Mouse (Mus musculus) cerebellum, postnatal 14 days (tissue): ENCODE measurements at regions not wholly inside any gene's neighbourhood (a gene's known extent, or its start where the extent isn't known, plus 50 kb on each side); places are given as distances from the start of the nearest gene placed in this dataset.
A peak's percentile ranks its signal among the peaks of the same experiment; 100 is the strongest.

Source experiments
- DNase-seq, 2 experiments: peaks; one replicate each; pipeline ENCODE4 v3.0.0; 2021; ENCODE audit warnings: mixed read lengths in 2 of 2

GRCm38 (mm10) chr1:152165490-152165905 lies 75.6 kb upstream of the 1700025G04Rik start:
- peak; percentile 87 for DNase-seq

- DNase-seq, result peak; percentile 71 to 86
Observed at GRCm38 (mm10) chr1:152164843-152165489, 75.0 kb upstream of the 1700025G04Rik start.

GRCm38 (mm10) chr1:152164212-152164611 lies 74.3 kb upstream of the 1700025G04Rik start:
- DNase-seq, result peak in 1 of 2 experiments; percentile 14

GRCm38 (mm10) chr1:152152474-152152873 lies 62.5 kb upstream of the 1700025G04Rik start:
- no peak for DNase-seq

GRCm38 (mm10) chr1:152148731-152149130 lies 58.8 kb upstream of the 1700025G04Rik start:
- DNase-seq, result no peak

- DNase-seq, result no peak
Observed at GRCm38 (mm10) chr1:152140175-152140574, 50.2 kb upstream of the 1700025G04Rik start.
